In the genomic region with DNA sequence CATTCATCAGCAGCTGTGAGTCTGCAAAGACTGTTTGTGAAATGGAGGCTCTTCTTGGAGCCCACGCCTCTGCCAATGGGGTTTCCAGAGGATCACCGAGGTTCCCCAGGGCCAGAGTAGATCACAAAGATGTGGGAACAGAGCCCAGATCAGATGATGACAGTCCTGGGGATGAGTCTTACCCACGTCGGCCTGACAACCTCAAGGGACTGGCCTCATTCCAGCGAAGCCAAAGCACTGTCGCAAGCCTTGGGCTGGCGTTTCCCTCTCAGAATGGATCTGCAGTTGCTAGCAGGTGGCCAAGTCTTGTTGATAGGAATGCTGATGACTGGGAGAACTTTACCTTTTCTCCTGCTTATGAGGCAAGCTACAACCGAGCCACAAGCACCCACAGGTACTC, we compare ENCODE assay signal across 21 mouse cellular contexts.
A peak's percentile ranks its signal among the peaks of the same experiment; 100 is the strongest.
DNase-seq lines count a peak whose midpoint lies in the region; ATAC-seq lines count a peak whose summit lies in the region.
"Had no signal": no experiment of that assay in that cellular context is flagged by ENCODE, and none has a peak within 500 bp of the region (broad histone marks: within the 10 kb centered on the region; RNA-seq: fewer than 3 reads in every experiment).

No protein-coding gene starts in this region.

- no peak overlapping the region for H3K4me2 ChIP-seq in forebrain, embryonic 15.5 days (replicated peaks)
- H3K4me2 ChIP-seq: hindbrain, embryonic 12.5 days had no signal

- no peak overlapping the region for H3K27ac ChIP-seq in forebrain, embryonic 15.5 days (replicated peaks)
- H3K27ac ChIP-seq: embryonic facial prominence, embryonic 10.5 days; heart, embryonic 10.5 days; hindbrain, embryonic 12.5 days; limb, embryonic 10.5 days; stomach, postnatal 0 days had no signal

- intact Hi-C loops in heart, postnatal 36 days (cut with DNase I), result no loop called here

- no peaks in the 10 kb centered on the region for H3K27me3 ChIP-seq in forebrain, embryonic 15.5 days
- H3K27me3 ChIP-seq: hindbrain, embryonic 12.5 days had no signal

- peaks cover 14% of the 10 kb centered on the region for H3K36me3 ChIP-seq in forebrain, embryonic 15.5 days

- no peak overlapping the region for H3K4me3 ChIP-seq in forebrain, embryonic 15.5 days
- H3K4me3 ChIP-seq: embryonic facial prominence, embryonic 10.5 days; heart, embryonic 10.5 days; hindbrain, embryonic 12.5 days; limb, embryonic 10.5 days had no signal

- no peaks in the 10 kb centered on the region for H3K9me3 ChIP-seq in forebrain, embryonic 15.5 days
- H3K9me3 ChIP-seq: embryonic facial prominence, embryonic 10.5 days; G1E; heart, embryonic 10.5 days; hindbrain, embryonic 12.5 days; limb, embryonic 10.5 days had no signal

- WGBS in forebrain, embryonic 15.5 days, result 85% methylated on average over 8 of the region's 8 CpGs

- no peaks in the 10 kb centered on the region for H3K4me1 ChIP-seq in forebrain, embryonic 15.5 days
- H3K4me1 ChIP-seq: embryonic facial prominence, embryonic 10.5 days; heart, embryonic 10.5 days; hindbrain, embryonic 12.5 days; limb, embryonic 10.5 days had no signal

- no peak for ATAC-seq in forebrain, embryonic 15.5 days (replicated peaks)
- ATAC-seq: forebrain, embryonic 14.5 days; liver, postnatal 0 days; midbrain, embryonic 16.5 days had no signal

- peak; percentile 9 to 11 for DNase-seq in lung, adult 18-20 months
- DNase-seq in lung, postnatal 36 days, result no peak
- DNase-seq in adrenal gland, adult 2 months, result peak; percentile 85
- peak; percentile 6 for DNase-seq in cerebellum, adult 9-11 months
- DNase-seq in urinary bladder, adult 18-20 months (ENCODE audit: low spot score in 2 of 2), result no peak
- DNase-seq in heart, postnatal 36 days, result no peak
- DNase-seq: gastrocnemius, postnatal 36 days; kidney, adult 8-10 months; kidney, postnatal 25 days; liver, postnatal 0 days; lung, postnatal 14 days; right cerebral cortex, postnatal 25 days had no signal

- H3K9ac ChIP-seq in forebrain, embryonic 15.5 days (replicated peaks), result no peak overlapping the region
- H3K9ac ChIP-seq: hindbrain, embryonic 12.5 days; liver, postnatal 0 days had no signal

Comparison
In these comparisons a context has a peak if more than half of its experiments do, and no peak if none do; other contexts are left out.
1. DNase-seq: peak in lung, adult 18-20 months (2 of 2), adrenal gland, adult 2 months (single experiment) and cerebellum, adult 9-11 months (single experiment); none in lung, postnatal 36 days (single experiment), urinary bladder, adult 18-20 months (0 of 2) and heart, postnatal 36 days (0 of 2).